Mouse (Mus musculus) spleen, adult 18-20 months (tissue): ENCODE results near the gene Ano7.

ENCODE experiments used
- DNase-seq, 2 experiments: peaks; one replicate each; pipeline ENCODE4 v3.0.0; 2022; ENCODE audit warnings: mixed read lengths in 2 of 2

The Ano7 gene

DNA sequence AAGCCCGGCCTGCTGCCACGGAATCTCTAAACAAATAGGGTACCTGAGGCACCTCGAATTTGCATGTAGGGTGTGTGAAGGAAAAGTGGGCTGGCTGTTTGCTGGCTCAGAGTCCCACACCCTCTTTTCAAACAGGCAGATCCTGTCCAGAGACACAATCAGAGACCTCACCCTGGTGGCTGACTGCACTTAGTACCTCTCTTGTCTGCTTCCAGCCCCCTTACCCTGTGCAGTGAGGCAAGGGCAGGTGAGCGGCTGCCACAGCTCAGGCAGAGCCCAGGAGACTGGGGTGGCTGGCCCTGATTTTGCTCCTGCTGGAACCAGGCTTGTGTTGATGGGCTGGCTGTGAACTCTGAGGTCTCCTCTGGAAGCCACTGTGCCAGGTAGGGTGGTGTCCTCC is at the start of gene Ano7:
TSS of gene Ano7 (plus strand) at position 266 of the 400 bp plus-strand sequence.
- DNase-seq: no peak

DNA sequence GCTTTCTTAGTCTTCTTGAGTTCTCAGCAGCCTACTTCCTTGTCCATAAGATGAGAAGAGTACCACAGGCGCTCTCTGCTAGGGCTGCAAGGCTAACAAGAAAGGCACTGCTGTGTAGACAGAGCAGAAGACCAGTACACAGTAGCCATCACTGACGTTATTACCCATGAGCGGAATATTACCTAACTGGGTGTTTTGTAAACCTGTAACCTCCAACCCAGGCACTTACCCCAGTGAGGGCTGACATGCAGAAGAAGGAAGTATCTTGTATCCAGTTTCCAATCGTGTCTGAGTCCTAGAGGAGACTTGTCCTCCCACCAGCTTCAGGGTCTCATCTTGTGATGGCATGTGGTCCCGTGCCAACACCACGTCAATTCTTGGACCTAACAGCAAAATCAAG is 49.8 kb upstream of the Ano7 start:
- DNase-seq: no peak

DNA sequence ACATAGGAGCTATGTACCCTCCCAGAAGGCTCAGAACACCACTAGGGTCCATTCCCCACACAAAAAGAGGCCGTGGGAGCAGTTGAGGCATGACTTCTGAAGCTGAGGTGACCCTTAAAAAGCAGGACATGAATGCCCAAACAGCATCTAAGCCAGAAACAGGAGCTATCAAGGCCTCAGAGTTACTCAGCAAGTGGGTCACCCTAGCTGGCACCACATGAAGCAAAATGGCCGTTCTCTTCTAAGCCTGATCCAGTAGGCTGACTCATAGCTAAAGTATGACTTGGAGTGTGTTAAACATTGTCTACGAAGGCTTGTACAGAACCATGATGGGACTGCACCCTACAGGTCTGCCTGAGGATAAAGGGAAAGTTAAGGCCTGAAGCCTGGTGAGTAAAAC is 47.3 kb upstream of the Ano7 start:
- no peak for DNase-seq

DNA sequence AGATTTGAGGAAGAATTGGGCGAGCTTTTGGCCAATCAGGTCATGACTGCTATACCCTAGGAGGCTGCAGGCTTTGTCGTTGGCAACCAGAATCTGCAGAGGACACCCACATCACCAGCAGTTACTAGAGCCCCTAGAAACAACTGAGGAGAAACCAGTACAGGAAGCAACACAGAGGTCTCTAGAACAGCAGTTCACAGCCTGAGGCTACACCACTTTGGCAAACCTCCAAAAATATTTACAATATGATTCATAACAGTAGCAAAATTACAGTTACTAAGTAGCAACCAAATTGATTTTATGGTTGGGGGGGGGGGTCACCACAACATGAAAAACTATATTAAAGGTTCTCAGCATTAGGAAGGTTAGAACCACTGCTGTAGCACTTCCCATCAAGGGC is 39.1 kb upstream of the Ano7 start:
- DNase-seq: no peak

DNA sequence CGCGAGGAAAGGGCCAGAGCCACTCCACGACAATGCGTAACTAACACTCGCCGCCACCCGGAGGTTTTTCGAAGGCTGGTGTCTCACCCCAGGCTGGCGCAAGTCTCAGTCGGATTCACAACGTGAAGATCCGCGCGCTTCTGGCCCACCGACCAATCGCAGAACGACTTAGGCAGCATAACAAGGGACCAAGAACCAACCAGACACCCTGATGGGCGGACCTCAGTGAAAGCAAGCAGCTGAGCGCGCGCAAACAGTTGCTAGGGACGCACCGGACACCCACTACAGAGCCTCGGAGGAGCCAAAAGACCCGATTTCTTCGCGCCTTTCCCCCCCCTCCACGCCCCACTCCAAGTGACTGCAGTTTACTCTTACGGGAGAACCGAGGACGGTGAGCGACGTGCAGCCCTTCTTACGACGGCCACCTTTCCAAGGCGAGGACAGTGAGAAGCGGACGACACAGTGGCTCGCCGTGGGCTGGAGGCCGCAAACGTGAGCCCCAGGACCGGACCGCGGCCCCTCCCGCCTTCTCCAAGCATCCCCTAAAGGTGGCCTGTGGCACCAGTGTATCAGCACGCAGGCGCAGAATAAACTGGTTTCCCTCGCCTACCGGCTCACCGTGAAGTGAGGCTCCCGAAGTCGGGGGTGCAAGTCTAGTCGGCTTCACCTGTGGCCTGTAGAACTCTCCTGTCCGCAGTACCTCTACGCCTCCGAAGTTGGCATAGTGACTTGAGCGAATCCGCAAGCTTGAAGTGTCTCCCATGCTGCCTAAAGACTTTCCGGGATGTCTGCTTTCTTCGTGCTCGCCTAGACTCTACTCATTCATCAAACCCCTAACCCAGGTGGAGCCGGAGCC is 30.9 kb upstream of the Ano7 start, which contains the start of the genes Ppp1r7 and Pask:
TSS of gene Ppp1r7 (plus strand) at position 207 of the 856 bp plus-strand sequence.
TSS of gene Pask (minus strand) at position 835 of the 856 bp plus-strand sequence.
- DNase-seq: peak; percentile 84 to 87

DNA sequence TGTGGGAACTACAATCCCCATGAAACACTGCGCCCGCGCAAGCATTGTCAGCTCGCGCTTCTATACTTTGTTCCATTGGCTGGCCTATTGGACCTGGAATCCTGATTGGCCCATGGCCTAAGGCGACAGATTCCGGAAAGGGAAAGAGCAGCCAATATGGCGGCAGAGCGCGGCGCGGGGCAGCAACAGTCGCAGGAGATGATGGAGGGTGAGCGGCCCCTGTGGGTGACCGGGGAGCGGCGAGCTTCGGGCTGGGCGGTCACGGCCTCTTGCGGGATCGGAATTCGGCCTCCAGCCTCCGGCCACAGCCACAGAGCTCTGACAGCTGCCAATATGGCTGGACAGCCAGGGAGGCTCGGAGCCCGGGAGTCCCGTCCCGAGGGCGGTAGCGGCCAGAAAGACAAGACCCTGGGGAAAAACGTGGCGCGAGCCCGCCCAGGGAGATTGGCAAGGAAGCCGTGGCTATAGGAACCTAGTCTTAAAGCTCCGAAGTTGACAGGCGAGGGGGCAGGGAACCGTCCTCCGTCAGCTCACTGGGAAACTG is 30.2 kb upstream of the Ano7 start:
- peak; percentile 82 to 85 for DNase-seq

DNA sequence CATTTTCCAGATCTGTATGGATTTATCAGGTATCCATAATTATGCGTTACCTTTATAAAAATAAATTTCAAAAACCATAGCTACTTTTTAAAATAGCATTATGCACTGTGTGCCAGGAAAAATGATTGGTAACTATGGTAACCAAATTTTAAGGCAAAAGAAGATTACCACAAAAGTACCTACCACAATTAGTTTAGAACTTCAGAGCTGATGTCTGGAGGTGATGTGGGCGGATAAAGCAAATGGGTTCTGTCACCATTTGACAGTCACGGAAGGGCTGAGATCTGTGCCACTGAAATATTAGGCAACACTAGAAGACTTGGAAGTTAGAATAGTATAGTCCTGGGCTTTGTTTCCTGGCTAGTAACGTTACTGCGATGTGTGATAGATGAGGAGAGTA is 26.6 kb upstream of the Ano7 start:
- DNase-seq: no peak

DNA sequence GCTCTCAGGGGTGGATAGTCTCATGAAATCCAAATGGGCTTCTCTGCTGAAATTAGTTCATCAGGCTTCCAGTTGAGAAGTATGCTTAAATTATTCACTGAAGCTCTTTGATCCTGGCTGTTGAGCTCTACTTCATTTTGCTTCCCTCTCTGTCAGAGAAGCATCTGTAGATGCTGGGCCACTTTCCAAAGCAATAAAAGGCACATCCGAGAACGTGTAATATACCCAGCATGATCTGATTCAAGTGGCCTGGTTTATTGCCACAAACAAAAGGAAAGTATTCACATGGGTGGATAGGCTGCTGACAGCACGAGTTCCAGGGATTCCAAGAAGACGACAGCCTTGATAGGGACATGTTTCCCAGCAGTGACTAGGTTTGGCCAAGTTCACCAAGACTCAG is 24.0 kb upstream of the Ano7 start:
- no peak for DNase-seq

DNA sequence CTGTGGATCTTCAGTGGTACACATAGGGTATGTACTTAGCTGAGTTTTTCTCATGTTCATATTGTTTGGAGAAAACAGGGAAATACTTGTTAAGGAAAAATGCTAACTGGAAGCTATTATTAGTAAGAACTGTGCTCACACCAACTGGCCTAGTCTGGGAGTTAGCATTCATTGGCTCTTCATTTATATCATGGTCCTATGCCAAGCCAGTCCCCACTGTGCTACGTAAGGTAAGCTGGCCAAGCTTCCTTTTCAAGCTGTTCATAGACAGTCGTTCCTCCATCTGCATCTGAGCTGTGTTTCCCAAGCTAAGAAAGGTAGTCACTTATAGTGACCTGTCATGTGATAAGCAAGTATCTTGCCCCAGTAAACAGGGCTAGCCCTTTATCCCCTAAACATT is 21.0 kb upstream of the Ano7 start:
- no peak for DNase-seq

DNA sequence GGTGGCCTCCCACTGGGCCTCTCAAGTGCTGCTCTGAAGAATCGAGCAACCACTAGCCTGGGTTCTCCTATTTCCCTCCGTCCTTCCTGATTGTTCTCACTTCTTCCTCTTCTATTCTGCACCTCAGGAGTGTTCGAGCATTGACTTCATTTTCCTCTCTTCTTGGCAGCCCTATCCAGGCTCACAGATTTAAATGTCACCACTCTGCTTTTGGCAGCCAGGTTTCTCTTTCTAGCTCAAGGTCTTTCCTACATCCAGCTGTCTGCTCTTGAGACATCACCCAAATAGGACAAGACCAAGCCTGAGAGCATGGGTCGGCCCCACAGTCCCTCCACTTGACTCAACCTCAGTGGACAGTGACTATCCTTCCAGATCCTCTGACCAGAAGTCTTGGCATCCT is 11.1 kb upstream of the Ano7 start:
- no peak for DNase-seq

DNA sequence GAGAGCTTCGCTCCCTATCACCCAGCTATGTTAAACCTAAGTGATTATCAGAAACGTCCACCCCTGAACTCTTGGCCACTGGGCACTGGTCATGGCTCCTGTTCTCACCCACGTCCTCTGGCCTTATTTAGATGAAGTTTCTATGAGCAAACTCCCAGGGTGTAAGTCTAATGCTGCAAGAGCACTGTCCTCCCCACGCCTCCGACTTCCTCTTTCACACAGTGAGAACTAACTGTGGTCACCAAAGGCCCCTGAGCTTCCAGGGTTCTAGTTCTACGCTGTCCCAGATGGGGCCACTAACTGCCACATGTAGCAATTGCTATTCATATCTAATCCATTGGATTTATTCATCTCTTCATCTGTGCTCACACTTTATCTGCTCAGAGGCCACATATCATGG is 8.1 kb upstream of the Ano7 start:
- DNase-seq: no peak

DNA sequence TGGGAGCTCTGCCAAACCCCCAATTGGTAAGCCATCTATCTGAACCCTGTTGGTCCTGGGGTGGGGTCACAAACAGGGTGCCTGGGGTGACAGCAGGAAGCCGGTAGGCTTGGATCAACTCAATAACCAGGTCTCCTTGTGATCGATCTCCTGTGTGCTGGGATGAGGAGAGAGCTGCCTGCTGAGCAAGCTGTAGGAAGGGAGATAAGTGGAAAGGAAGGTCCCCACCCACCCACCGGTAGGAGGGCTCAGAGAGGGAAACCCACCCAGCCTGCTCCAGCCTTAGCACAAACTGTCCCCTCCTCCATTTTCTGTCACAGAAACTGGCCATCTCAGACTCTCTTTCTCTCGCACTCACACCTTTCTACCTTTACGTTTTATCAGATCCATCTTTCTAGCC is 3.6 kb downstream of the Ano7 start:
- DNase-seq: no peak

DNA sequence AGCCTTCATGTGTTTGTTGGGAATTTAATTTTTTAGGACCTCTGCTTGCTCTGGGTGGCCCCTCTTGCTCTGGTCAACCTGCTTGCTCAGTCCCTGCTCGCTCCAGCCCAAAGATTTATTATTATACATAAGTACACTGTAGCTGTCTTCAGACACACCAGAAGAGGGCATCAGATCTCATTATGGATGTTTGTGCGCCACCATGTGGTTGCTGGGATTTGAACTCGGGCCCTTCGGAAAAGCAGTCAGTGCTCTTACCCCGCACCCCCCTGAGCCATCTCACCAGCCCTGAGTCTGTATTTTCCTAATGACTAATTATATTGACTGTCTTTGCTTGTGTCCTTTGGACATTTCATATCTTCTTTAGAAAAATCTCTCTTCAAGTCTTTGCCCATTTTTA is 5.4 kb downstream of the Ano7 start:
- DNase-seq: peak in 1 of 2 experiments; percentile 6

DNA sequence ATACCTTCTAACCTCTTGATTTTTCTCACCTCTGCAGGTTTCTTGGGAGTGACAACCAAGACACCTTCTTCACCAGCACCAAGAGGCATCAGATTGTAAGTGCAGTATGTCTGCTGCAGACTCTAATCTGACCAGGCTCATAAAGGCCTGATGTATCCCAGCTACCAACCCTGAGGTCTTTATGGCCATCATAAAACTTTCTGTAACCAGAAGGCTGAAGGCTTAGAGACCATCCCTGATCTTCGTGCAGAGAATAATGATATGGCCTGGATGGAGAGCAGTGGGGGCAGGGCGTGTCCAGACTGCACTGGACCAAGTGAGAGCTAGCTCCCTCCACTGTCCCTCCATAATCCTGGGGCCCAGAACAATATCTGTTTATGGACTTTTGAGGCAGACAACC is 13.5 kb downstream of the Ano7 start:
- DNase-seq: no peak

DNA sequence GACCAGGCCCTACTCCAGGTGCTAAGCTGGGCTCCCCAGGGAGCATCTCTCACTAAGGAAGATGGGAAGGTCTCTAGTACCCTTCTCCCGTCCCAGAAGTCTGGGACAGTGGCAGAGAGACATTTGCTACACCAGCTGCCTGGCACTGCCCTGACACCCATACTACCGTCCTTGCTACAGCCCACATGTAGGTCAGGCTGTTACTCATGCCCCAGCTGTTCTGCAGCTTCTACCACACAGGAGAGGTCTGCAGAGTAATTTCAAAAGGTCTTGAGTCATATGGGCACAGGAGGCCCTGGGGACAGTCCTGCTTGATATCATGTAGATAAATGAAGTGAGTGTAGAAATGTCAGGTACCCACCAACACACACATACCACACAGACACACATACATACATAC is 15.2 kb downstream of the Ano7 start:
- DNase-seq: no peak

DNA sequence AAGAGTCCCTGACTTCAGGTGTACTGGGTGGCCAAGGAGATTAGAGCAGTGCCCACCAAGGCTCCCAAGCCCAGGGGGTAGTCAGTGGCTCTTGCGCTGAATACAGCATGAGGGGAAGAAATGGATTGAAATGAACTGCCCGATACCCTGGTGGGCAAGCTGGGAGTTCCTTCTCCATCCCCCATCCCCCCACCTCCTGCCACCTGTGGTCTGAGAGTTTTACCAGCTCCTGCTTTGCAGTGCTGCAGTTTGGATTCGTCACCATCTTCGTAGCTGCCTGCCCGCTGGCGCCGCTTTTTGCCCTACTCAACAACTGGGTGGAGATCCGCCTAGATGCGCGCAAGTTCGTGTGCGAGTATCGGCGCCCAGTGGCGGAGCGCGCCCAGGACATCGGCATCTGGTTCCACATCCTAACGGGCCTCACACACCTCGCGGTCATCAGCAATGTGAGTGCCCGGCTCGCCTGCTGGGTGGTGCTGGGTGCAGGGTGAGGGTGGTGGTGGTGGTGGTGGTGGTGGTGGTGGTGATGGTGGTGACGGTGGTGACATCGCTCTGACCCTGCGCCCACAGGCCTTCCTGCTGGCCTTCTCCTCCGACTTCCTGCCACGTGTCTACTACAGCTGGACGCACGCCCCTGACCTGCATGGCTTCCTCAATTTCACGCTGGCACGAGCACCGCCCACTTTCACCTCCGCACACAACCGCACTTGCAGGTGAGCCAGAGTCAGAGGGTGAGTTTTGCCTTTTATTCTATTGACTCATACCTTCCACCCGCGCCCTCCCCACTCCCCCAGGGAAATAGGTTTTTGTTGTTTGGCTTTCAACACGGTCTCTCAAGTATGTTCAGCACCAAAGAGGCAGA is 27.7 kb downstream of the Ano7 start:
- DNase-seq: peak; percentile 42 to 48

DNA sequence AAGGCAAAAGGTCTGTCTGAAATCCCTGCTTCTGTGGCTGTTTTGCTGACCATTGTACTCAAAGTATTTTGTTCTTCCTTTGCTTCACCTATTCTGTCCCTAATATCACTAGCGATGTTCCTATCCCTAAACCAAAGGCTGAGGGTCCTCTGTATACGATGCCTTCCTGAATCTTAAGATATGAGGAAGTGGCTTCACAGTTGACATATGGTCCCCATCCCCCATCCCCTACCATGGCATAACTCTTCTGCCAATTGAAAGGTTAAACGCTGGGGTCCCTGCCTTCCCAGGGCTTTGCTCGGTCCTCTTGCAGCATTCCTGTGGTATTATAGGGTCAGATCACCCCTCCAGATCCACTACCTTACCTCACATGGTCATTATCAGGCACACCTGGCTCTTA is 29.7 kb downstream of the Ano7 start:
- no peak for DNase-seq

DNA sequence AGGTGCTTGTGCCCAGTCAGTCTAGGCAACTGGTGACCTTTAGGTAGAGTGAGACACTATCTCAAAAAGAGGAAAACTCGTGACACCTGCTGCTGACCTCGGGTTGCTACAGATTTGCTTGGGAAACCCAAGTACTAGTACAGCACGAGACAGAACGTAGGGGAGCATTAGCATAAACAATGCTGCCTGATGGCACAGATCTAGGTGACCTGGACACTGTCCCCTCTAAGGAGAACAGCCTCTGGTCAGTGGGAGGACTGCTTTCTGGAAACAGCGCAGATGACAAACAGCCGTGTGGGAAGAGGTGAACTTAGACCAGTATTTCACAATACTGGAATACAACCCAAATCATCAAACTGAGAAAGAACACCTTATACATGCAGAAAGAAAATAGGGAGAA is 58.4 kb downstream of the Ano7 start:
- DNase-seq: no peak

DNA sequence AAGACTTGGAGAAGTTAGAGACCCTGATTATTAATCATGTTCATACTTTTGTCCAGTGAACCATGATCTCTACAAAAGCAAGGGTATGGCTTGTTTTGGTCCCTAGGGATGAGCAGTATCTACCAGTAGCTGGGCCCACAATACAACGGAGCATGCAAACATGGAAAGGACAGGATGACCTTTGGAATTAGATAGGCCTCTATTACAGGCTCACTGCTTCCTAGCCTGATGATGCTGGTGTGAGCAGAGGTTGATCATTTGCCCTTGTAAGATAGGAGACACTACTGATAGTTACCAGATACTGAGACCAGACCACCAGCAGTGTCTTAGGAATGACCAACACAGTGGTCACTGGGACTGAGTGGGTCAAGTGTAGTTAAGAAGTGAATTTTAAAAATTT is 65.6 kb downstream of the Ano7 start:
- no peak for DNase-seq

DNA sequence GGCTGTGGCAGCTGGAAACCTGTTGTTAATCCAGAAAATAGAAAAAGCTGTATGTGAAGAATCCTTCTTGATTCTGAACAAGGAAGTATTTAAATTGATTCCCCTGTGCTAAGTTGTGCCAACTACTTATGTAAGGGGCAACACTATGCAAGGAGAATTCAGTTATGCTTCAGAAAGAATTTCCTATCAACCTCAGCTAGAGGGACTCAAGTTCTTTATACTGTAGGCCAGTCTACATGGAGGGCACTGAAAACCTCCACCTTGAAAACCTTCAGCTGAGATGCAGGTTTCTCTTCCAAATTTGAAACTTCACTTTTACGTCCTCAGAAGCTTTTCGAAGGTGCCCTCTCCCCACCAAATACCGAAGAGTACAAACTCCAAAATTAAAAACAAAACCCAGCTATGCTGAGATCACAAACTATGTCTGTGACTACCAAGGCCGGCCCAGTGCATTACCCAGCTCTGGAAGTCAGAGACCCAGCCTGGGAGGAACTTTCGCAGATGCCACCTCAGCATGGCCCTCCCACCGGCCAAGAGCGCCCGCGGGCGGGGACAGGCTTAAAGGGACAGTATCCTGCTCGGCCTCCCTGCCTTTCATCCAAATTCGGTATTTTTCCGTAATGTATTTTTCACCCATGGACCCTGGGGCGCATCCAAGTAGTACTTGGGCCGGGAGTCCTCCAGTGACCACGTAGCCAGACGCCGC is 70.8 kb downstream of the Ano7 start:
- DNase-seq: peak; percentile 49 to 64

DNA sequence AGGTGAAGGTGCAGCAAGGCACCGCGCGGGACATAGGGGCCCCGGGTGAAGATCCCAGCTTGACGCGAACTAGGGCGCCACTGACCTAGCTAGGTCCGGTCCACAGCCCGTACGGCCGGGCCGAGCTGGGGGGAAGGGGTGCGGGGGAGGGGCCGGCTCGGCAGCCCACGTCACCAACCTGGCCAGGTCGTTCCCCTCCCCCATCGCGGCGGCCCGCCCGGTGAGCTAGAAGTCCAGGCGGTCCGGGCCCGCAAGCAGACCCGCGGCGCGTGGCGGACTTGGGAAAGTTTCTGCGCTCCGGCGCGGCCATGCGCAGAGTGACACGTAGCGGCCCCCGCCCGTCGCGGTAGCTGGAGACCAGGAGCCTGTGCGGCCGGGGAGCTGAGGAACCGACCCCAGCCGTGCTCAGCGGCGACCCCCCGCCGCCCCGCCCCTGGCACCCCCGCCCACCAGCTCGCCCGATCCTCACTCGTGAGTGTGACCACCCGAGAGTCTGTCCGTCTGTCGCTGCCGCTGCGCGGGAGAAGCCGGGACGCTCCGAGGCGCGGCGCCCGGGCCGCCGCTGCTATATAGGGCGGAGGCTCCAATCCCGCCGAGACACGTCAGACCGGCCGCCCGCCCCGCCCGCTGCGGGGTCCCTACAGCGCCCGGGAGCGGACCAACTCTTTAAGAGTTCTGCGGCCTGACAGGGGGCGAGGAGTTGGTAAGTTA is 71.5 kb downstream of the Ano7 start:
- peak; percentile 59 to 73 for DNase-seq

DNA sequence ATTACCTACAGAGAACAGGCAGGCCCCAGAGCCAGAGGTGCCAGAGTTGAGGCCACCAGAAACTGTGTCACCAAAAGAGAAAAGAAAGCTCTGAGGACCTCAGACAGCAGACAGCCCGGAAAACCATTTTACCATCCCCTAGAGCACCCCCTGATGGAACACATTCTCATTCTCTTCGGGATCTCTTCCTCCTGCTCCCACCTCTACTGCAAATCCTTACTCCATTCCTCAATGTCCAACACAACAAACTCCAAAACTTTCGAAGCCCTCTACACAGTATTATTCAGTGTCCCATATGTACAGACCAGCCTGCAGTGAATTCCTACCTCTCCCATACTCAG is 72.1 kb downstream of the Ano7 start:
- DNase-seq: no peak
